Mouse (Mus musculus) limb, embryonic 11.5 days (tissue): ENCODE measurements around the gene Stk11ip. TPM values are rescaled to one million over a fixed set of nuclear protein-coding genes. Genes with fewer than 3 reads are reported as not detected.

Experiments used
- ATAC-seq: fragments of 200-750 bp; cut with Nextera tagmentation; 2 replicates; pipeline ENCODE4 v1.8.0; 2017; ENCODE audit warnings: low read depth; ENCODE audit not compliant: insufficient number of reproducible peaks, low FRiP score, low TSS enrichment
- DNase-seq: peaks from one replicate; pipeline ENCODE4 v3.0.0-alpha.2; 2015; ENCODE audit warnings: low spot score
- H3K27ac ChIP-seq: fragments of 300-500 bp; sonication (generic); replicated peaks from 2 replicates; pipeline ENCODE4 v1.5.1; 2014; ENCODE audit warnings: low read depth, mild to moderate bottlenecking, low read length
- H3K27me3 ChIP-seq: fragments of 300-500 bp; sonication (generic); 2 replicates; pipeline ENCODE4 v1.6.1; 2014; ENCODE audit warnings: mild to moderate bottlenecking, low read length, mixed read lengths; ENCODE audit not compliant: control insufficient read depth, insufficient read depth
- H3K36me3 ChIP-seq: fragments of 300-500 bp; sonication (generic); 2 replicates; pipeline ENCODE4 v1.6.1; 2014; ENCODE audit warnings: mild to moderate bottlenecking, low read length, moderate library complexity, mixed read lengths; ENCODE audit not compliant: control insufficient read depth, insufficient read depth
- H3K4me1 ChIP-seq: fragments of 300-500 bp; sonication (generic); 2 replicates; pipeline ENCODE4 v1.6.1; 2014; ENCODE audit warnings: low read length, mixed read lengths; ENCODE audit not compliant: control insufficient read depth, insufficient read depth
- H3K4me2 ChIP-seq: fragments of 300-500 bp; sonication (generic); 2 replicates; pipeline ENCODE4 v1.6.1; 2014; ENCODE audit warnings: low read depth, mild to moderate bottlenecking, moderate library complexity; ENCODE audit not compliant: severe bottlenecking
- H3K4me3 ChIP-seq: fragments of 300-500 bp; sonication (generic); 2 replicates; pipeline ENCODE4 v1.5.1; 2014; ENCODE audit warnings: low read depth, low read length
- H3K9ac ChIP-seq: fragments of 300-500 bp; sonication (generic); 2 replicates; pipeline ENCODE4 v1.6.1; 2014; ENCODE audit warnings: mild to moderate bottlenecking, low read length
- H3K9me3 ChIP-seq: fragments of 300-500 bp; sonication (generic); 2 replicates; pipeline ENCODE4 v1.6.1; 2016; ENCODE audit warnings: low read length; ENCODE audit not compliant: control insufficient read depth
- WGBS: fragments of 180-500 bp; shearing (Covaris S2); extraction: QIAGEN DNeasy Blood & Tissue Kit; methylation state at CpG from one replicate; pipeline ENCODE4 v1.1.7; 2014; 5-methylcytosine and 5-hydroxymethylcytosine counted together
- polyA plus RNA-seq: library from polyadenylated mRNA; unstranded; fragments of >200 nt; fragmentation: Nextera tagmentation; extraction: Ambion mirVana; gene quantifications from 2 replicates; pipeline ENCODE4 v1.2.1, GENCODE M21; 2014

Stk11ip gene
- 20.5 and 21.9 TPM in 2 replicates for polyA plus RNA-seq

GRCm38 (mm10) chr1:75521321-75522031 is at the start of gene Stk11ip:
Gene Stk11ip, plus strand, starts transcription at chr1:75521529.
- Histone ChIP-seq H3K4me2 (peak within 1 kb of the TSS; percentile 55), H3K27me3 (no peaks in the 10 kb centered on the region), H3K36me3 (peaks cover 4% of the 10 kb centered on the region), H3K4me3 (peak within 1 kb of the TSS; percentile 51), H3K4me1 (no peaks in the 10 kb centered on the region), H3K9ac (peak within 1 kb of the TSS; percentile 49; the same call in 1 of the 2 replicates), H3K27ac (peak within 1 kb of the TSS; percentile 92), H3K9me3 (no peaks in the 10 kb centered on the region; the same call in 1 of the 2 replicates)
- under 1% methylated on average over 46 of the region's 46 CpGs for WGBS
- peak; percentile 96 for ATAC-seq
- DNase-seq = peak; percentile 97

- Histone ChIP-seq H3K9me3 (no peaks in the 10 kb centered on the region), H3K4me3 (no peak overlapping the region), H3K36me3 (peaks cover 7% of the 10 kb centered on the region), H3K27me3 (peaks cover 19% of the 10 kb centered on the region), H3K27ac (no peak overlapping the region), H3K9ac (no peak overlapping the region), H3K4me1 (peaks cover 16% of the 10 kb centered on the region), H3K4me2 (no peak overlapping the region)
- ATAC-seq = no peak
- DNase-seq = no peak
- 93% methylated on average over 11 of the region's 11 CpGs for WGBS
Measured at GRCm38 (mm10) chr1:75476441-75476840, 44.9 kb upstream of the Stk11ip start.

GRCm38 (mm10) chr1:75477264-75477965 is 43.9 kb upstream of the Stk11ip start:
- 15% methylated on average over 35 of the region's 35 CpGs for WGBS
- peak overlapping the region; percentile 12; the same call in 1 of the 2 replicates for H3K4me3 ChIP-seq
- peak overlapping the region; percentile 93 for H3K4me2 ChIP-seq
- H3K9me3 ChIP-seq = no peaks in the 10 kb centered on the region
- peaks cover 27% of the 10 kb centered on the region for H3K27me3 ChIP-seq
- ATAC-seq = peak; percentile 26; the same call in 1 of the 2 replicates
- DNase-seq = peak; percentile 95
- H3K4me1 ChIP-seq = peaks cover 16% of the 10 kb centered on the region
- H3K9ac ChIP-seq = no peak overlapping the region
- H3K36me3 ChIP-seq = peaks cover 7% of the 10 kb centered on the region
- H3K27ac ChIP-seq = no peak overlapping the region

GRCm38 (mm10) chr1:75477966-75478290 is 43.4 kb upstream of the Stk11ip start:
- H3K27ac ChIP-seq = no peak overlapping the region
- H3K9ac ChIP-seq = no peak overlapping the region
- peaks cover 32% of the 10 kb centered on the region for H3K27me3 ChIP-seq
- H3K36me3 ChIP-seq = peaks cover 7% of the 10 kb centered on the region
- H3K4me2 ChIP-seq = peak overlapping the region; percentile 93
- WGBS = 52% methylated on average over 3 of the region's 3 CpGs
- H3K4me1 ChIP-seq = peaks cover 16% of the 10 kb centered on the region
- ATAC-seq = no peak
- no peaks in the 10 kb centered on the region for H3K9me3 ChIP-seq
- peak overlapping the region; percentile 85 for H3K4me3 ChIP-seq
- no peak for DNase-seq

DNA sequence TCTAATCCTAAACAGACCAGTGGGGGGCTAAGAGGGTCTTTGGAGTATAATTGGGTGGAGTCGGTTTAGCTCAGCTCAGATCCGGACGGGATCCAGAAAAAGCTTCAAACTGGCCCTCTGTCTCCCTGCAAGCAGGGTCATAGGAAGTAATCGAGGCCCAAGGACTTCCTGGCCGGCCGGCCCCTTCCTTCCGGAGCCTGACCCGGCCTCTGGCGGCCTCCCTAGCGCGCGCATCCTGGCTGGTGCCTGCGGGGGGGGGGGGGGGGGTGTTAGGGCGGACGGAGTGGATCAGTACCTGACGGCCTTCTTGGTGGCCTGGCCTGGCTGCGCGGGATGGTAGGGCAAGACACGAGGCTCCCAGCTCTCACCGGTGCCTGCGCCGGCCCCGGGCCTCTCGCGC is 42.8 kb upstream of the Stk11ip start:
- H3K4me2 ChIP-seq = peak overlapping the region; percentile 93
- DNase-seq (peak; percentile 43), ATAC-seq (0 out of 2 replicates have a peak, but pooled peaks have one; percentile 3)
- H3K4me1 ChIP-seq = peaks cover 16% of the 10 kb centered on the region
- H3K9ac ChIP-seq = peak overlapping the region; percentile 68
- peaks cover 7% of the 10 kb centered on the region for H3K36me3 ChIP-seq
- under 1% methylated on average over 21 of the region's 25 CpGs for WGBS
- no peaks in the 10 kb centered on the region for H3K9me3 ChIP-seq
- no peak overlapping the region; the same call in 1 of the 2 replicates for H3K27ac ChIP-seq
- peaks cover 33% of the 10 kb centered on the region for H3K27me3 ChIP-seq
- peak overlapping the region; percentile 85 for H3K4me3 ChIP-seq

DNA sequence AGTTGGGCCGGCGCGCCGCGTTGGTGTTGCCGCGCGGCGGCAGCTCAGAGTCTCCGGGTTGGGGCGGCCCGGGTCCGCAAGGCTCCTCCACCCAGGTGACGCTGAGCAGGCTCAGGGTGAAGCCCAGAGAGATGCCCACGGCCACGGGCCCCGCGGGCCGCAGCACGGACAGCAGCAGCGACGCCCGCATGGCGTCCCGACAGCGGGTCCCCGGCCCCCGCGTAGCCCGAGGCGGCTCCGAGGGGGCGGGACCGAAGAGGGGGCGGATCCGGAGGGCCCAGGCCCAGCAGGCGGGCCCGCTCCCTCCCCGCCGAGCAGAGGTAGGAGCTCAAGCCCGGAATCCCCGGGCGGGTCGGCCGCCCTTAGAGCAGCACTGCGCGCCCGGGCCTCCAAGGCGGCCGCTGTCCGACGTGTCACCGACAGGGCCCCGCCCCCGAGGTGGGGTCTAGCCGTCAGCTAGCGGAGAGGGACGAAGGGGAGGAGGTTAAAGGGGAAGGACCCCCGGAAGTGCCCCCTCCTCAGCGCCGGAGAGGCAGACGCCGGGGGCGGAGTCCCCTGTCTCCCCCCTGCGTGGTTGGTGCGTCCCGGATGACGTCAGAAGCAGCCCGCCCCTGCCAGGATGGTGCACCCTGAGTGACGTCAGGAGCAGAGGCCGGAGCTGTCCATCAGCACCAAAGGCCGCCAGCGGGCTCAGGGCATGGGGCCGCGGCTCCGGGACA is 42.3 kb upstream of the Stk11ip start, which contains the start of the genes Chpf and Tmem198:
TSS of gene Chpf (minus strand) at position 392 of the 719 bp plus-strand sequence.
TSS of gene Tmem198 (plus strand) at position 617 of the 719 bp plus-strand sequence.
- Histone ChIP-seq H3K4me1 (peaks cover 16% of the 10 kb centered on the region), H3K9ac (peak within 1 kb of the TSS; percentile 68), H3K27ac (peak within 1 kb of the TSS; percentile 52; the same call in 1 of the 2 replicates)

DNA sequence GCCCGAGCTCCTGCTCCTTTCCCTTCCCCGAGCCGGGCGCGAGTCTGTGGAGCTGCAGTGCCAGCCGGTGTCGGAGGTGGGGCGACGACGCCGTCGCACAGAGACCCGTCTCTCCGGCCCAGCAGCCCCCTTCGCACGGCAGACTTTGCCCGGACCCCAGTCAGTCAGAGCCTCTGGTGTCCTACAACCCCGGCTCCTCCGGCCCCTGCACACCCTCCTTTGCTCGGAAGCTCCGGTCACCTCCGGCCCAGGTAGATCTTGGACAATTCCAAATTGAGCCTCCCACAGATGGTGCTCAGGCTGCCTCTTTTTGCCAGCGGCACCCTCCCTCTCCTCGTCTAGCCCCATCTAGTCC is 41.7 kb upstream of the Stk11ip start:
- peak overlapping the region; percentile 93 for H3K4me2 ChIP-seq
- H3K9ac ChIP-seq = no peak overlapping the region
- H3K36me3 ChIP-seq = peaks cover 7% of the 10 kb centered on the region
- ATAC-seq (peak; percentile 27; the same call in 1 of the 2 replicates), DNase-seq (no peak)
- H3K27ac ChIP-seq = no peak overlapping the region
- peaks cover 16% of the 10 kb centered on the region for H3K4me1 ChIP-seq
- peak overlapping the region; percentile 85 for H3K4me3 ChIP-seq
- H3K9me3 ChIP-seq = no peaks in the 10 kb centered on the region
- peaks cover 37% of the 10 kb centered on the region for H3K27me3 ChIP-seq
- under 1% methylated on average over 24 of the region's 24 CpGs for WGBS

More for the DNA sequence above, 42.3 kb upstream of the Stk11ip start, which contains the start of the genes Chpf and Tmem198:
- WGBS = under 1% methylated on average over 60 of the region's 76 CpGs
- Histone ChIP-seq H3K27me3 (peaks cover 33% of the 10 kb centered on the region), H3K4me2 (peak within 1 kb of the TSS; percentile 93), H3K9me3 (no peaks in the 10 kb centered on the region), H3K36me3 (peaks cover 7% of the 10 kb centered on the region), H3K4me3 (peak within 1 kb of the TSS; percentile 85)
- ATAC-seq (peak; percentile 88), DNase-seq (peak; percentile 100)

- H3K9me3 ChIP-seq = no peaks in the 10 kb centered on the region
- H3K27me3 ChIP-seq = peaks cover 39% of the 10 kb centered on the region
- H3K27ac ChIP-seq = no peak overlapping the region
- no peak for ATAC-seq
- peaks cover 16% of the 10 kb centered on the region for H3K4me1 ChIP-seq
- no peak overlapping the region for H3K9ac ChIP-seq
- peak overlapping the region; percentile 85; the same call in 1 of the 2 replicates for H3K4me3 ChIP-seq
- peak overlapping the region; percentile 93 for H3K4me2 ChIP-seq
- WGBS = 15% methylated on average over 13 of the region's 13 CpGs
- no peak for DNase-seq
- H3K36me3 ChIP-seq = peaks cover 5% of the 10 kb centered on the region
Measured at GRCm38 (mm10) chr1:75480036-75480435, 41.3 kb upstream of the Stk11ip start.
